Mouse (Mus musculus): ENCODE measurements around the gene Elavl1. TPM values are rescaled to one million over a fixed set of nuclear protein-coding genes. Genes with fewer than 3 reads are reported as not detected.

Elavl1 gene
- total RNA-seq, 2 experiments from 2014 or later: 74.1 to 77.4 TPM

- H3K4me3 ChIP-seq: peak within 1 kb of the TSS; percentile 96
- peak; percentile 69 for TF ChIP-seq CTCF (IDR thresholded peaks at IDR 0.05)
- peak within 1 kb of the TSS; percentile 94 for H3K27ac ChIP-seq
- peak; percentile 100 for DNase-seq (ENCODE audit: extremely low spot score in 1 of 2, low spot score in 2 of 2)
- intact Hi-C loops (cut with DNase I): loop anchor here (2.0 kb wide), 1 partner anchor 14 kb away; the partner anchor contains the start of gene Snapc2
Observed at GRCm38 (mm10) chr8:4238434-4239192, 86.6 kb downstream of the Elavl1 start, which contains the start of the genes Map2k7 and Gm49320. Map2k7 (plus strand) TSS chr8:4238740. Gm49320 (plus strand) TSS chr8:4238865.

GRCm38 (mm10) chr8:4237814-4238433 lies 87.3 kb downstream of the Elavl1 start:
- TF ChIP-seq CTCF (IDR thresholded peaks at IDR 0.05): no peak
- peak overlapping the region; percentile 96 for H3K4me3 ChIP-seq
- DNase-seq (ENCODE audit: extremely low spot score in 1 of 2, low spot score in 2 of 2): no peak
- peak overlapping the region; percentile 94 for H3K27ac ChIP-seq
- intact Hi-C loops (cut with DNase I): loop anchor here (2.0 kb wide), 1 partner anchor 15 kb away; the partner anchor contains the start of gene Snapc2

Other genes with a start within 250 kb of the Elavl1 start
- under 1 TPM; 0.51 to 0.52 TPM for gene Cd209f, start 219.6 kb downstream of the Elavl1 start, total RNA-seq (2021)
- not detected for gene Cd209g, start 191.3 kb downstream of the Elavl1 start, total RNA-seq (2021)
- 100 to 1,000 TPM; 107 to 110 TPM for gene Evi5l, start 158.8 kb downstream of the Elavl1 start, total RNA-seq (2021)
- gene Prr36, start 108.0 kb downstream of the Elavl1 start, total RNA-seq (2021): 10 to 100 TPM; 42.9 to 46.0 TPM
- not detected for gene Lrrc8e, start 98.6 kb downstream of the Elavl1 start, total RNA-seq (2021)
- gene Map2k7, start 86.7 kb downstream of the Elavl1 start, total RNA-seq (2021): 10 to 100 TPM; 98.1 to 99.1 TPM
- 1 to 10 TPM in 1 of 2 experiments, not detected in 1; 1.8 TPM for gene Gm49320, start 86.5 kb downstream of the Elavl1 start, total RNA-seq (2021)
- 10 to 100 TPM in 1 of 2 experiments, 1 to 10 TPM in 1; 8.2 to 10.5 TPM for gene Tgfbr3l, start 77.2 kb downstream of the Elavl1 start, total RNA-seq (2021)
- gene Snapc2, start 72.3 kb downstream of the Elavl1 start, total RNA-seq (2021): 10 to 100 TPM; 28.8 to 31.4 TPM
- gene Ctxn1, start 66.1 kb downstream of the Elavl1 start, total RNA-seq (2021): 100 to 1,000 TPM; 581 to 590 TPM
- 10 to 100 TPM; 66.1 to 72.6 TPM for gene Timm44, start 49.5 kb downstream of the Elavl1 start, total RNA-seq (2021)
- 10 to 100 TPM; 21.9 to 22.8 TPM for gene Ccl25, start 203 bp downstream of the Elavl1 start, total RNA-seq (2021)
- gene Cers4, start 167.6 kb upstream of the Elavl1 start, total RNA-seq (2021): 10 to 100 TPM; 46.5 to 52.4 TPM

Data from left cerebral cortex, adult 2 months (tissue).